Mouse (Mus musculus): ENCODE measurements around the gene Map1lc3b. TPM values are rescaled to one million over a fixed set of nuclear protein-coding genes. Genes with fewer than 3 reads are reported as not detected.

Map1lc3b gene
- polyA plus RNA-seq, 1 experiment from 2014 or later, result 206 TPM

DNA sequence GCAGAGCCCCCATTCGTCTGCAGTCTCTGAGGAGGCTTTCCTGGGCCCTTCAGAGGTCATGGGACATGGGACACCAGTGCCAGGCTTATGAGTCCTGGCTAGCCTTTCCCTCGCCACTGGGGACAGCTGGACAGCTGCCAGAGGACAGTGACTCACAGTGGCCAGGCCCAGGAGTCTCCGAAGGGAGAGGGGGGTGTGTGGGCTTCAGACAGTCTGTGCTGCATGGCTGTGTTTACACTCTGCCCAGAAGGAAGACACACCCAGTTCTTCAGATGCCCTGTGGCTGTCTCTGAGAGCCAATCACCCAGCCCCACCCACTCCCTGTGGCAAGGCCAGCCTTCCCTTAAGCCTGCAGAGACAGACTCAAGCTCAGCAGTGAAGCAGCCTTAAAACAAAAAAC is 16.9 kb upstream of the Map1lc3b start:
- peak; percentile 49; the same call in 1 of the 2 replicates for ATAC-seq (ENCODE audit: insufficient number of reproducible peaks, low FRiP score, low TSS enrichment, low read depth)
- no peaks in the 10 kb centered on the region for H3K9me3 ChIP-seq (replicated peaks)
- no peak overlapping the region for H3K27ac ChIP-seq (replicated peaks)
- H3K9ac ChIP-seq, result no peak overlapping the region
- peaks cover 4% of the 10 kb centered on the region; the same call in 1 of the 2 replicates for H3K36me3 ChIP-seq
- no peak overlapping the region for H3K4me2 ChIP-seq (replicated peaks)
- H3K4me3 ChIP-seq (replicated peaks), result no peak overlapping the region
- H3K4me1 ChIP-seq, result peaks cover 22% of the 10 kb centered on the region
- WGBS, result 45% methylated on average over 3 of the region's 3 CpGs
- H3K27me3 ChIP-seq, result no peaks in the 10 kb centered on the region

DNA sequence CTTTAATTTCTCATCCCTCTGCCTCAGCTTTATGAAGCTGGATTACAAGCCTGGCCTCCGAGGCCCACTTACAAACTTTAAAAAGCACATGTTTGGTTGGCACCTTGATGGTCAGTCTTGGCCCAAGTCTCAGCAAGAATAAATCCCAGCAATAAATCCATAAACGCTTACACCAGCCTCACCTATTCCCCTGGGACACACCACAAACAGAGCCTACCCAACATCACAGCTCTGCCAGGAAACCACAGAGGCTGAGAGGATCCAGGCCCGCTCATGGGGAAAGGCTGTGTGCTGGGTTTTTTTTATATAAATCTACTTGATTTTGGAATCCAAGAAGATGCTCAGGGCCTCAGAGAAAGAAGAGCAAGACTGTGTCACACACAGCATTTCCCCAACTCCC is 14.5 kb upstream of the Map1lc3b start:
- peaks cover 22% of the 10 kb centered on the region for H3K4me1 ChIP-seq
- H3K4me3 ChIP-seq (replicated peaks), result no peak overlapping the region
- WGBS, result 69% methylated on average over 3 of the region's 3 CpGs
- no peaks in the 10 kb centered on the region for H3K9me3 ChIP-seq (replicated peaks)
- H3K4me2 ChIP-seq (replicated peaks), result no peak overlapping the region
- H3K9ac ChIP-seq, result no peak overlapping the region
- no peak for ATAC-seq (ENCODE audit: insufficient number of reproducible peaks, low FRiP score, low TSS enrichment, low read depth)
- H3K27me3 ChIP-seq, result no peaks in the 10 kb centered on the region
- H3K36me3 ChIP-seq, result peaks cover 1% of the 10 kb centered on the region; the same call in 1 of the 2 replicates
- H3K27ac ChIP-seq (replicated peaks), result no peak overlapping the region

DNA sequence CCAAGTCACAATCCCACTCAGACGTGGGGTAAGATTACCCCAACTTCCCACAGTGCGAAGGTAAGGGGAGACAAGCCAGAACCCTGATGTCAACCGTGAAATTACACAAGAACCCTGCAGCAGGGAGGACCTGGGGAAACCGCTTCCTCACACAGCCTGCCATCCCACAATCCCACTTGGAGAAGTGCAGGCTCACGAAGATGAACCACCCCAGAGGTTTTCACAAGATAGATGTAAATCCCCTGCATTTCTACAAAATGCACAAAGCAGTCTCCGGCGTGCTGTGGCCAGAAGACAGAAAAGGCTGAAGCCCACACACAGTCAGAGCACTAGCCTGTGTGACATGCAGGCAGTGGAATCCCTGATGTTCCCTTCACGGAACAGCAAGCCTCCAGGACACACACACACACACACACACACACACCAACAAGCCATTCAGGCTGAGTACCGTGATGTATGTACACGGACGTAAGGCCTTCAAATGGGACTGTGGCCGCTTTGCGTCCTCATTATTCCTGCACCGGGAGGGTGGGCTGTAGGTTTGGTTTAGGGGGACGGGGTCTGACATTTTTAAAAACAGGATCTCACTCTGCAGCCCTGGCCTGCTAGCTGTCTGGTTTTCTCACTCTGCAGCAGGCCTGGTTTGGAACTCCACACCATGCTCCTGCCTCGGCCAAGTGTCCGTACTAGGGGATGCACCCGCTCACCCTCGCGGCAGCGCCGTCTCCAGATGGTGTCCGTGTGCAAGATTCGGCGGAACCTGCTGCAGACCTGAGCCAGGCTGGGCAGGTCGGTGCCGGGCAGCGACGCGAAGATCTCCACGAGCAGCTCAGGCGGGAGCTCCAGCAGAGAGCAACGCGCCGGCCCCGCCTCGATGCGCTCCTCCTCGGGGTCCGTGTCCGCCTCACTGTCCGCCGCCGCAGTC is 12.1 kb upstream of the Map1lc3b start:
- H3K4me1 ChIP-seq, result peaks cover 21% of the 10 kb centered on the region
- H3K27me3 ChIP-seq, result no peaks in the 10 kb centered on the region
- H3K9ac ChIP-seq, result peak overlapping the region; percentile 79
- H3K4me2 ChIP-seq (replicated peaks), result peak overlapping the region; percentile 82
- no peaks in the 10 kb centered on the region for H3K36me3 ChIP-seq
- no peaks in the 10 kb centered on the region for H3K9me3 ChIP-seq (replicated peaks)
- peak overlapping the region; percentile 66 for H3K27ac ChIP-seq (replicated peaks)
- ATAC-seq (ENCODE audit: insufficient number of reproducible peaks, low FRiP score, low TSS enrichment, low read depth), result peak; percentile 44
- peak overlapping the region; percentile 95 for H3K4me3 ChIP-seq (replicated peaks)
- WGBS, result under 1% methylated on average over 44 of the region's 44 CpGs

DNA sequence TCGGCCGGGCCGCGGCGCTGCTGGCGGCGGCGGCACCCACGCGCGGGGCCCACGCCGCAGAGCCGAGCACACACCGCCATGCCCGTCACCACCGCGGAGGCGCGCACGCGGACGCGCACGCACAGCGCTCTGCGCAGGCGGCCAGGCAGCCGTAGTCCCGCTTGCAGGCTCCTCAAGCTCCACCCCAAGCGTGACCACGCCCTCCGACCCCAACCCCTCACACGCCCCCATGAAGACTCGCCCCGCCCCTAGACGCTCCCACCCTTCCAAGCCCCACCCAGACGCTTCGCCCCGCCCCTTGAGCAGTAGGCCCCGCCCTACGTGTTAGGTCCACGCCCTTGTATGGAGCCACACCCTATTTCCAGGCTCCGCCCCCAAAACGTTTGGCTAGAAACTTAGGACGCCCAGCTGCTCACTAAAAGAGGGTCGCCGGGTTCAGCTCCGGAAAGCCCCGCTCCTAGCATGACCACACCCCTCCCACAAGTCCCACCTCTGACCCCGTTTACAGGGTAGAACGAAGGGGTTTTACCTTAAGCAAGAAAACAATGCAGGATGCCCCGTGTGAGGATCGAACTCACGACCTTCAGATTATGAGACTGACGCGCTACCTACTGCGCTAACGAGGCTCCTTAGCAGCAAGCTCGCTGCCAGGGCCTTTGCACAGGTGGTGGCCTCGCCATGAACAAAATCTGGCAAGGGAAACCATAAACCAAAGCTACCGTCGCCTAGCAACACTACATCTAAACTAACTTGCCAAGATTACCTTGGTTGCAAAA is 11.3 kb upstream of the Map1lc3b start, which contains the start of gene Fbxo31:
Gene Fbxo31, minus strand, starts transcription at position 131 of the 776 bp plus-strand sequence.
- WGBS, result under 1% methylated on average over 63 of the region's 63 CpGs
- peaks cover 17% of the 10 kb centered on the region for H3K4me1 ChIP-seq
- peak within 1 kb of the TSS; percentile 95 for H3K4me3 ChIP-seq (replicated peaks)
- peak within 1 kb of the TSS; percentile 66 for H3K27ac ChIP-seq (replicated peaks)
- H3K27me3 ChIP-seq, result no peaks in the 10 kb centered on the region
- H3K36me3 ChIP-seq, result no peaks in the 10 kb centered on the region
- peak within 1 kb of the TSS; percentile 82 for H3K4me2 ChIP-seq (replicated peaks)
- H3K9ac ChIP-seq, result peak within 1 kb of the TSS; percentile 79
- peak; percentile 90 for ATAC-seq (ENCODE audit: insufficient number of reproducible peaks, low FRiP score, low TSS enrichment, low read depth)
- H3K9me3 ChIP-seq (replicated peaks), result no peaks in the 10 kb centered on the region

DNA sequence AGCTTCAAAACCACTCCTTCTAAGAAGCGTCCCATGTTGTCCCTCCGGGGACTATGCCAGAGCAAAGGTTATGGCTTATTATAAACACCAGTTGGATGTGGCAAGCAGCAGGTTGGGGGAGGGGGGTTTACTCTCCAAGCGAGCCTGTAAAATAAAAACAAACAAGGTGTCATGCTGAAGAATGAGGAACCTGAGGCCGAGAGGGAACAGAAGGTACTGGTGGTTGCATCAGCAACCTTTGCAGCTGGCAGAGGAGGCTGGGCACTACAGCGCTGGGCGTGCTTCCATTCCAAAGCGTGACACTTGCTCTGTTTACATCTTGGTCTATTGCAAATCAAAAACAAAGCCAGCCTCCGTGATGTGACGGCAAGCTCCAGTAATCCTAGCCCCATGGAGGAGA is 9.7 kb upstream of the Map1lc3b start:
- no peak overlapping the region for H3K4me3 ChIP-seq (replicated peaks)
- H3K9ac ChIP-seq, result no peak overlapping the region
- no peaks in the 10 kb centered on the region for H3K27me3 ChIP-seq
- 0 out of 2 replicates have a peak overlapping the region, but pooled peaks have one; percentile 24 for H3K27ac ChIP-seq (replicated peaks)
- peaks cover 24% of the 10 kb centered on the region for H3K4me1 ChIP-seq
- 24% methylated on average over 9 of the region's 9 CpGs for WGBS
- H3K36me3 ChIP-seq, result no peaks in the 10 kb centered on the region
- no peak for ATAC-seq (ENCODE audit: insufficient number of reproducible peaks, low FRiP score, low TSS enrichment, low read depth)
- H3K9me3 ChIP-seq (replicated peaks), result no peaks in the 10 kb centered on the region
- H3K4me2 ChIP-seq (replicated peaks), result no peak overlapping the region

DNA sequence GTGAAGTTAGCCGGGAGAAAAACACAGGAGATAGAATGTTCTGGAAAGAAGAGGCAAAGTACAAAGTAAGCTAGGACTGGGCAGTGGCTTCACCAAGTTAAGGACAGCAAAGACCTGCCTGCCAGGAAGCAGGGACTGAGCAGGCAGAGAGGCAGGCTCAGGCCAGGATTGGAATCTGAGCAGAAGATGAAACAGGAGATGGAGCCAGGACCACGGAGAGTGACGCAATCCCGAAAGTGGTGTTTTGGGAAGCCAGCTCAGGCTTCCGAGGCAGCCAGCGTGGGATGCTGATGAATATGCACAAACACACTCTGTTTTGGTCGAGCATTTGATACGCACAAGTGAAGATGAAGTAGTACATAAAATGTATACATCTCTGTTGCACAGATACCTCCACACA is 6.5 kb upstream of the Map1lc3b start:
- Histone ChIP-seq H3K9ac (no peak overlapping the region), H3K27ac (replicated peaks) (no peak overlapping the region), H3K4me2 (replicated peaks) (no peak overlapping the region), H3K9me3 (replicated peaks) (no peaks in the 10 kb centered on the region), H3K27me3 (no peaks in the 10 kb centered on the region), H3K36me3 (no peaks in the 10 kb centered on the region), H3K4me1 (peaks cover 7% of the 10 kb centered on the region), H3K4me3 (replicated peaks) (no peak overlapping the region)
- ATAC-seq (ENCODE audit: insufficient number of reproducible peaks, low FRiP score, low TSS enrichment, low read depth), result no peak
- WGBS, result 41% methylated on average over 8 of the region's 8 CpGs

DNA sequence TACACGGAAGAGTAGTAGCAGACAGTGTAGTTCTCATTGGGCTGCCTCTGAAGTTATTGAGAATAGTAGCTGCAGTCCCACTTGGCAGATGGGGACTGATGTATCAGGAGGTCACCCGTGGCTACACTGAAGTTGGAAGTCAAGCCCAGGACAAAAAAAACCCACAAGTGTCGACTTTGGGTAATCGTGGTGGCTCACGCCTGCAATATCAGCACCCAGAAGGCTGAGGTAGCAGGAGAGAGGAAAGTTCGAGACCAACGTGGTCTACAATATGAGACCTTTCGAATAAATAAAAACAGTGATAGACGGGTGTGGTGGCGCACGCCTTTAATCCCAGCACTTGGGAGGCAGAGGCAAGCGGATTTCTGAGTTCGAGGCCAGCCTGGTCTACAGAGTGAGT is 5.4 kb upstream of the Map1lc3b start:
- H3K4me1 ChIP-seq, result peaks cover 7% of the 10 kb centered on the region
- H3K27ac ChIP-seq (replicated peaks), result no peak overlapping the region
- no peaks in the 10 kb centered on the region for H3K36me3 ChIP-seq
- H3K4me2 ChIP-seq (replicated peaks), result peak overlapping the region; percentile 72
- WGBS, result 43% methylated on average over 13 of the region's 13 CpGs
- H3K9ac ChIP-seq, result no peak overlapping the region; the same call in 1 of the 2 replicates
- no peak for ATAC-seq (ENCODE audit: insufficient number of reproducible peaks, low FRiP score, low TSS enrichment, low read depth)
- H3K9me3 ChIP-seq (replicated peaks), result no peaks in the 10 kb centered on the region
- no peaks in the 10 kb centered on the region for H3K27me3 ChIP-seq
- H3K4me3 ChIP-seq (replicated peaks), result peak overlapping the region; percentile 70

DNA sequence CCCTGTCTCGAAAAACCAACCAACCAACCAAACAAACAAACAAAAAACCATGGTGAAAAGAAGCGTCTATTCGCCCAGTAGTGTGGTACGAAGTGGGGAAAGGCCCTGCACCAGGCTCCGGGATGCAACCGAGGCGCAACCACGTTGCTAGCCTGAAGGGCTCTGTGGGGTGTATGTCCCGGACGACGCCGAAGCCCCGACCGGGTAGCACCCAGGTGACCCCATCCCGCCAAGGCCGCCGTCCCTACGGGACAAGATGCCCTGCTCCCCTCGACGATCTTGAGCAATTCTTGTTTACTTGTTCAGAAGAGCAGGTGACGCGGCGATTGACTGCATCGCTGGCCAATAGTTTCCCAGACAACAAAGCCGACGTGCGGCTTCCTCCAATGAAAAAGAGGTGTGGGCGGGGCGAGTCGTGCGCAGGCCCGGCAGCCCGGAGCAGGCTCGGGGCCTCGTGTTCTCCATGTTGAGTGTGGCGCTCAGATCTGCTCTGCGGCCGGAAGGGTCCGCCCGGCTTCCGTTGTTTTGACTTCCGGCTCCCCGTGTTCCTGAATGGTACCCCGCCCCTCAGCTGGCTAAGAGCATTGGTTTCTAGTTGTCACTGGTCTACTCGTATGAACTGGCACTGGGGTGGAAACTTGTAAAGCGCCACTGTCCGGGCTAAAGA is 4.9 kb upstream of the Map1lc3b start:
- Histone ChIP-seq H3K27me3 (no peaks in the 10 kb centered on the region), H3K4me3 (replicated peaks) (peak overlapping the region; percentile 70), H3K9me3 (replicated peaks) (no peaks in the 10 kb centered on the region), H3K4me2 (replicated peaks) (peak overlapping the region; percentile 72), H3K9ac (peak overlapping the region; percentile 75), H3K27ac (replicated peaks) (peak overlapping the region; percentile 79), H3K36me3 (no peaks in the 10 kb centered on the region), H3K4me1 (peaks cover 11% of the 10 kb centered on the region)
- ATAC-seq (ENCODE audit: insufficient number of reproducible peaks, low FRiP score, low TSS enrichment, low read depth), result peak; percentile 97
- 1% methylated on average over 47 of the region's 47 CpGs for WGBS

DNA sequence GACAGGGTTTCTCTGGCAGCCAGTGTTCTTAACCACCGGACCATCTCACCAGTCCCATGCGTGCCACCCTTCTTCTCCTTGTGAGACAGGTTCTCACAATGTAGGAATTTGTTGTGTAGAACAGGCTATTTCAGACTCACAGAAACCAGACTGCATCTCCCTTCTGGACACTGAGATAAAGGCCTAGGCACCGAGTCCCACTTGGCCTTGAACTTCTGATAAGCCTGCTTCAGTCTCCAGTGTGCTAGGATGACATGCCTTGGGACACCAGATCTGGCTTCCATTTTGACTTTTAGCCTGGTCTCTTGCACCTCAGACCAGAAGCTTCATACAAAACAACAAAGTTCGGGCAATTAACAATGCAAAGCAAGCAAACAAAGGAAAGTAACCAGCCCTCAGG is 1.4 kb upstream of the Map1lc3b start:
- WGBS, result 88% methylated on average over 4 of the region's 4 CpGs
- Histone ChIP-seq H3K4me3 (replicated peaks) (no peak overlapping the region), H3K4me1 (peaks cover 37% of the 10 kb centered on the region), H3K4me2 (replicated peaks) (no peak overlapping the region), H3K27me3 (no peaks in the 10 kb centered on the region), H3K27ac (replicated peaks) (no peak overlapping the region), H3K9me3 (replicated peaks) (no peaks in the 10 kb centered on the region), H3K36me3 (0 out of 2 replicates have a peak, but pooled peaks cover 4% of the 10 kb centered on the region), H3K9ac (no peak overlapping the region)
- ATAC-seq (ENCODE audit: insufficient number of reproducible peaks, low FRiP score, low TSS enrichment, low read depth), result no peak

DNA sequence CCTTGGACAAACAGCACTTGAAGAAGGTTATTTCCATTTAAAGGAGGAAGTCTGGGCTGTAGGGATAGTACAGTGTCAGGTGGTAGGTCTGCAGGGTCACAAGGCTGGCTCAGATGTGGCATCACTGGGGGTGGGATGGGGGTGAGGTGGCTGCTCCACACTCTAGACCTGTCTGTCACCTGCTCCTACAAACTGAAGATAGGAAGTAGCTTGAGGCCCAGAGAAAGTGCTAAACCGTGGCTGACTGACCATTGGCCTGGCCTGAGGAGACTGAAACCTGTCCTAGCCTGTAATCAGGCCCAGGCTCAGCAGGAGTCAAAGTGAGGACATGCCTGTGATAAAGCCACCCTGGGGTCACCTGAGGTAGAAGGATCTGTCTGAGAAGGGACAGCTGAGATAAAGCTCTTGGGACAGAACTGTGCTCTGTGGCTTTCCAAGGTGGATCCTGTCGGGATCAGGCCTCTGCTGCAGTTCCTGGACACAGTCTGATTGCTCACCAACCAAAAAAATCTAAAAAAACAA is 895 bp upstream of the Map1lc3b start:
- peaks cover 8% of the 10 kb centered on the region for H3K36me3 ChIP-seq
- H3K9me3 ChIP-seq (replicated peaks), result no peaks in the 10 kb centered on the region
- WGBS, result 34% methylated on average over 2 of the region's 2 CpGs
- peaks cover 36% of the 10 kb centered on the region for H3K4me1 ChIP-seq
- no peak for ATAC-seq (ENCODE audit: insufficient number of reproducible peaks, low FRiP score, low TSS enrichment, low read depth)
- H3K4me2 ChIP-seq (replicated peaks), result no peak overlapping the region
- no peak overlapping the region for H3K4me3 ChIP-seq (replicated peaks)
- no peaks in the 10 kb centered on the region for H3K27me3 ChIP-seq
- no peak overlapping the region for H3K27ac ChIP-seq (replicated peaks)
- H3K9ac ChIP-seq, result no peak overlapping the region

All from embryonic facial prominence, embryonic 15.5 days (tissue).